Mouse (Mus musculus) stomach, postnatal 0 days (tissue): ENCODE measurements at regions not wholly inside any gene's neighbourhood (a gene's known extent, or its start where the extent isn't known, plus 50 kb on each side); places are given as distances from the start of the nearest gene placed in this dataset.

Experiments used
- CTCF ChIP-seq: IDR thresholded peaks from 2 replicates; pipeline ENCODE4 v1.5.1; 2016; ENCODE audit warnings: antibody characterized with exemption, low read depth, mild to moderate bottlenecking, moderate library complexity
- EP300 ChIP-seq: optimal IDR thresholded peaks from 2 replicates; pipeline ENCODE3; 2016; ENCODE audit warnings: antibody characterized with exemption

DNA sequence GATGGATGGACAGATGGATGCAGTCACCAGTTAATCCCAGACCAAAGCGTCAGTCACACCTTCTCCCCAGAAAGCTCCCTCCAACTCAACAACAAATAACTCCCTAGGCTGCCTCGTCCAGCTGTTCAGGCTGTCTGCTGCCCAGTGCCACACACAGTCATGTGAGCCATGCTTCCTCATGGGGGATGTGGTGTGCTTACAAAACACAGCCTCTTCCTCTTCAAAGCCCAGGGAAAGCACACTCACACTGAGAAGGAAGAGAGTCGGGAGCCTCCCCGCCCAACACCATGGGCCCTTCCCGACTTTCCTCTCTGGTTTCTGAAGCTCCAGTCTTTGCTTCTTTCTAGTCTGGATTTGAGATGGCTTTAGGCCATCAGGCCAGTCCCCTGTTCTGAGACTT lies 61.6 kb downstream of the Zfp36l2 start:
- TF ChIP-seq CTCF (no peak), EP300 (no peak)
